Mouse (Mus musculus) heart, embryonic 12.5 days (tissue): ENCODE measurements around the gene Alppl2. TPM values are rescaled to one million over a fixed set of nuclear protein-coding genes. Genes with fewer than 3 reads are reported as not detected.

Source experiments
- ATAC-seq: fragments of 200-750 bp; cut with Nextera tagmentation; 2 replicates; pipeline ENCODE4 v1.8.0; 2017; ENCODE audit warnings: moderate TSS enrichment, moderate library complexity; ENCODE audit not compliant: insufficient number of reproducible peaks, low FRiP score
- H3K27ac ChIP-seq: fragments of 300-500 bp; sonication (generic); 2 replicates; pipeline ENCODE4 v1.5.1; 2016; ENCODE audit warnings: mild to moderate bottlenecking, moderate library complexity; ENCODE audit not compliant: poor library complexity, severe bottlenecking
- H3K27me3 ChIP-seq: fragments of 300-500 bp; sonication (generic); replicated peaks from 2 replicates; pipeline ENCODE4 v1.6.1; 2016; ENCODE audit warnings: mild to moderate bottlenecking, moderate library complexity
- H3K36me3 ChIP-seq: fragments of 300-500 bp; sonication (generic); 2 replicates; pipeline ENCODE4 v1.6.1; 2016; ENCODE audit warnings: mild to moderate bottlenecking, moderate library complexity
- H3K4me1 ChIP-seq: fragments of 300-500 bp; sonication (generic); replicated peaks from 2 replicates; pipeline ENCODE4 v1.6.1; 2016; ENCODE audit warnings: mild to moderate bottlenecking
- H3K4me2 ChIP-seq: fragments of 300-500 bp; sonication (generic); 2 replicates; pipeline ENCODE4 v1.6.1; 2016; ENCODE audit warnings: mild to moderate bottlenecking, moderate library complexity
- H3K4me3 ChIP-seq: fragments of 300-500 bp; sonication (generic); 2 replicates; pipeline ENCODE4 v1.5.1; 2016; ENCODE audit warnings: mild to moderate bottlenecking
- H3K9ac ChIP-seq: fragments of 300-500 bp; sonication (generic); 2 replicates; pipeline ENCODE4 v1.6.1; 2016; ENCODE audit warnings: mild to moderate bottlenecking, moderate library complexity
- H3K9me3 ChIP-seq: fragments of 300-500 bp; sonication (generic); replicated peaks from 2 replicates; pipeline ENCODE4 v1.6.1; 2016; ENCODE audit warnings: mild to moderate bottlenecking, moderate library complexity
- WGBS: fragments of 180-500 bp; shearing (Covaris S2); methylation state at CpG from one replicate; pipeline ENCODE4 v1.1.7; 2016; 5-methylcytosine and 5-hydroxymethylcytosine counted together
- polyA plus RNA-seq: library from polyadenylated mRNA; unstranded; fragments of >200 nt; fragmentation: Nextera tagmentation; extraction: Ambion mirVana; gene quantifications from 2 replicates; pipeline ENCODE4 v1.2.1, GENCODE M21; 2016

Alppl2 gene
- not detected in 2 replicates for polyA plus RNA-seq

DNA sequence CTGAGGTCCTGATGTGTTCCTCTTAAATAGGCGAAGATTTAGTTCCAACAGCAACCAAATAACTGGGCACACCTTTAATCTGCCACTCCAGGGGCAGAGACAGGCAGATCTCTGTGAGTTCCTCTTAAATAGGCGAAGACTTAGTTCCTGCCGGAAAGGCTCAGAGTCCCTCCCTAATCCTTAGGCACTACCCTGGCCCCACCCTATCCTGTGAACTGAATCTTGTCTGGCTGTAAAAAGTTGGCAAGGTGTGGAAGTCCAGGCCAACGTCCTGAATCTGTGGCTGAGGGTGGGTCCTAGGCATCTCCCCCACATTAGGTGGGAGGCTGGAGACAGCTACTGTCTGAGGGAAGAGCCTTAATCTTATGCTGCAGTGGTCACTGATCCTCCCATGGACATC lies at the start of gene Alppl2:
TSS of gene Alppl2 (minus strand) at position 101 of the 400 bp plus-strand sequence.
- 71% methylated on average over 4 of the region's 4 CpGs for WGBS
- H3K4me2 ChIP-seq = no peak within 1 kb of the TSS
- no peak within 1 kb of the TSS for H3K4me3 ChIP-seq
- H3K27me3 ChIP-seq = 0 out of 2 replicates have a peak, but pooled peaks cover 7% of the 10 kb centered on the region
- no peaks in the 10 kb centered on the region for H3K4me1 ChIP-seq
- no peaks in the 10 kb centered on the region for H3K9me3 ChIP-seq
- no peaks in the 10 kb centered on the region for H3K36me3 ChIP-seq
- no peak for ATAC-seq
- no peak within 1 kb of the TSS for H3K9ac ChIP-seq
- H3K27ac ChIP-seq = no peak within 1 kb of the TSS

DNA sequence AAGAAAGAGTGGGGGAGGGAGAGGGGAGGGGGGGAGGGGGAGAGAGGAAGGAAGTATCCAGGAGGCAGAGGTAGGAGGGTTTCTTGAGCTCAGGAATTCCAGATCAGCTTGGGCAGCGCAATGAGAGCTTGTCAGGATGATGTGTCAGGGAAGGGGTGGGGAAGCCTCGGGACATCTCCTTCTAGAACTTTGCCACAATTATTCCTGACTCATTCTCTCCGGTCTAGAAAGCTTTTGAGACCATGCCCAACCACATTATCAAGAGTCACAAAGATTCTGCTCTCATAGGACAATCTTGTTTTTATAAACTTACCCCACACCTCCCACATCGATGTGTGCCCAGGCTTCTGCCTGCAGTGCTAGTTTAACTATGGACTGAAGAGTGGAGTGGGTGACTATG lies 42.1 kb upstream of the Alppl2 start:
- Histone ChIP-seq H3K4me3 (no peak overlapping the region), H3K27me3 (peaks cover 25% of the 10 kb centered on the region), H3K4me2 (no peak overlapping the region), H3K27ac (no peak overlapping the region), H3K4me1 (peaks cover 6% of the 10 kb centered on the region), H3K36me3 (no peaks in the 10 kb centered on the region), H3K9ac (no peak overlapping the region), H3K9me3 (no peaks in the 10 kb centered on the region)
- ATAC-seq = no peak
- WGBS = 64% methylated on average over 4 of the region's 4 CpGs

DNA sequence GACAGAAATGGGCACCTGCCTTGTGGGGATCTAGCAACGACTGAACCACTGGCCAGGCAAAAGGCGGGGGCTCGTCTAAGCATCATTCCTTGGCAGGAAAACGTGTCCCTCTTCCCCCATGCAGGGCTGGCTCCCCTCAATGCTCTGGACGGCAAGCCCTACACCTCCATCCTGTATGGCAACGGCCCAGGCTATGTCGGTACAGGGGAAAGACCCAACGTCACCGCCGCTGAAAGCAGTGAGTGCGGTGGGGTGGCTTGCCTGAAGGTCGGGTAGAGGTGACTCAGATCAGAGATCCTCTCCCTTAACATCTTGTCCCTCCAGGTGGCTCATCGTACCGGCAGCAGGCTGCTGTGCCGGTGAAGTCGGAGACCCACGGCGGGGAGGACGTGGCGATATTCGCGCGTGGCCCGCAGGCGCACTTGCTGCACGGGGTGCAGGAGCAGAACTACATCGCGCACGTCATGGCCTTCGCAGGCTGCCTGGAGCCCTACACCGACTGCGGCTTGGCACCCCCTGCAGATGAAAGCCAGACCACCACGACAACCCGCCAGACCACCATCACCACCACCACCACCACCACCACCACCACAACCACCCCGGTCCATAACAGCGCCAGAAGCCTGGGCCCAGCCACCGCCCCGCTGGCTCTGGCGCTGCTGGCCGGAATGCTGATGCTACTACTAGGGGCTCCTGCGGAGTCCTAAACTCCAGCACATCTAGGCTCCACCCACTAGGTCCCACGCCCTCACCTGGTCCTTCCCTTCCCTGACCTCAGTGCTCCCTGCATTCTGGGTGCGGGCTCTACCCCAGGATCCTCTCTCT lies 37.7 kb upstream of the Alppl2 start:
- Histone ChIP-seq H3K36me3 (no peaks in the 10 kb centered on the region), H3K9me3 (no peaks in the 10 kb centered on the region), H3K27me3 (peaks cover 51% of the 10 kb centered on the region), H3K4me1 (peaks cover 6% of the 10 kb centered on the region), H3K27ac (no peak overlapping the region), H3K4me3 (peak overlapping the region; percentile 32), H3K4me2 (peak overlapping the region; percentile 62), H3K9ac (0 out of 2 replicates have a peak overlapping the region, but pooled peaks have one; percentile 11)
- peak; percentile 9; the same call in 1 of the 2 replicates for ATAC-seq
- WGBS = 8% methylated on average over 42 of the region's 43 CpGs

DNA sequence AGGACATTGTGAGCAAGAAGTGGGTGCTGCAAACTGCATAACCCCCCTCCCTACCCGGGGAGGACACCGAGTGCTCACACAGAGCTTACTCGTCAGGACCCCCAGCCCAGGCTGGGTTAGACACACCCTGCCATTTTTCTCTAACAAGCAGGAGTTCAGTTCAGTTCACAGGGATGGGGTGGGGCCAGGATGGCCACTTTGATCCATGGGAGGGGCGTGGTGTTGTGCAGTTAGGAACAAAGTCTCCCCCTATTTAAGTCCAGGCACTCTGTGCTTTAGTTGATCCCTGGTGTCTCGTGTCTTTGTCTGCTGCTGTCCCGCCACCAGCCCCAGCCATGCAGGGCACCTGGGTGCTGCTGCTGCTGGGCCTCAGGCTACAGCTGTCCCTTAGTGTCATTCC lies 34.9 kb upstream of the Alppl2 start, which contains the start of gene Akp3:
TSS of gene Akp3 (plus strand) at position 301 of the 400 bp plus-strand sequence.
- Histone ChIP-seq H3K27ac (no peak within 1 kb of the TSS), H3K4me3 (no peak within 1 kb of the TSS), H3K36me3 (no peaks in the 10 kb centered on the region), H3K9ac (no peak within 1 kb of the TSS), H3K9me3 (no peaks in the 10 kb centered on the region), H3K4me2 (no peak within 1 kb of the TSS), H3K4me1 (peaks cover 6% of the 10 kb centered on the region), H3K27me3 (peaks cover 51% of the 10 kb centered on the region)
- ATAC-seq = no peak
- 77% methylated on average over 6 of the region's 6 CpGs for WGBS

DNA sequence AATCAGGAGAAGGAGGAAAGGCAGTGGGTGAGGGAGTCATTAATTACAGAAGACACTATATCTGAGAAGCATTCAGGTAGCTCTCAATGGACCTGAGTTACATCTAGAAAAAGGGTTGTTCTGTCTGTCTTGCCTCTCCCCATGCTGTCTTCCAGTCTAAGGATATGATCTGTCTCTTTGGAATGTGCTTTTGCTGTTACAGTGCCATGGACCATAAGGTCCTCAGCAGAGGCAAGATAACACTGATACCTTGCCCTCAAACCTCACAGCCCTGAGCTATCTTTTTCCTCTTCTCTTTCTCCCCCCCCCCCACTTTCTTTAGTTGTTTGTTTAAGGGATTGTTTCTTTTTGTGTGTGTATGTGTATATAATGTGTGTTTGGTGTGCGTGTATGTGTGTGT lies 25.1 kb upstream of the Alppl2 start:
- 59% methylated on average over 1 of the region's 1 CpGs for WGBS
- no peaks in the 10 kb centered on the region for H3K9me3 ChIP-seq
- ATAC-seq = no peak
- H3K4me2 ChIP-seq = no peak overlapping the region
- no peak overlapping the region for H3K9ac ChIP-seq
- no peaks in the 10 kb centered on the region for H3K36me3 ChIP-seq
- H3K27me3 ChIP-seq = no peaks in the 10 kb centered on the region
- no peaks in the 10 kb centered on the region; the same call in 1 of the 2 replicates for H3K4me1 ChIP-seq
- H3K27ac ChIP-seq = no peak overlapping the region
- H3K4me3 ChIP-seq = no peak overlapping the region

DNA sequence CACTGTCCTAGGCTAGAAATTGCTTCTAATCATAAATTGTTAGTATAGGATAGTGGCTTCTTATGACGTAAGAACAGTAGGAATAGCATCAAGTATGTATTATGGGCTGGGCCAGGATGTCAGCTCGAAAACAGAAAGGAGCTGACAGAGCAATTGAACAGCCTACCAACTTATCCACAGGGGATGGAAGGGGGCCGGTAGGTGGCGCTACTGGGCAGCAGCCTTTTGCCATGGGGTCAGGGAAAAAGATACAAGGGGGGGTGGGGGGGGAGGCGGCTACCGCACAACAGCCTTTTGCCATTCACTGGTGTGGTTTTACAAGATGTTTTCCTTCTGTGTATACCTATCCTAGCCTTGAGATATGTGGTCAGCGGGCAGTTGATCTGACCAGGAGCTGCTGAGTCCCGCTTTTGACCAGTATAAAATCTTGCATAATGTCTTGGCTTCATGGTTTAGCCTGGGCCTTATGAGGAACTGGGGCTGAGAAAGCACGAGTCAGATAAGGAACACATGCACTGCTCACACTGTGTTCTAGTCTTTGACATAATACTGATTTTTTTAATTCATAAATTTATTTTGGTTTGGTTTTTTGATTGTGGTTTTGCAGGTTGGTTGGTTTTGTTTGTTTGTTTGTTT lies 22.1 kb upstream of the Alppl2 start:
- 36% methylated on average over 9 of the region's 9 CpGs for WGBS
- Histone ChIP-seq H3K4me3 (no peak overlapping the region), H3K9ac (no peak overlapping the region), H3K27me3 (no peaks in the 10 kb centered on the region), H3K36me3 (no peaks in the 10 kb centered on the region), H3K4me2 (no peak overlapping the region), H3K4me1 (no peaks in the 10 kb centered on the region; the same call in 1 of the 2 replicates), H3K9me3 (no peaks in the 10 kb centered on the region), H3K27ac (no peak overlapping the region)
- no peak for ATAC-seq

DNA sequence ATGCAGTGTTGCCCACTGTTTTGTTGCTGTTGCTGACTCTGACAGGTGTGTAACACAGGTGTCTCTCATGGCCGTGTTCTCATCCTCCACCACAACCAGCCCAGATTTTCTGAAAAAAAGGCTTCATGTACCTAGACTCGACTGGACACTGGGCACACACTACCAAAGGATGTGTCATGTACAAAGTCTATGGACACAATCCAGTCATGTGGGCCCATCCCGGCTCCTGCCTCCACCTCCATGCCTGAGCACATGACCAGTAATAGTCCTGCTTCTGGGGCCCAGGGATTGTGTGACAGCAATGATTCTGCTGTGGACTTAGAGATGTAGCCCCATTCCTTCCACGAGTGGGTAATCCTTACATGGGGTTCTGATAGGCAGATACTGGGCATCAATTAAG lies 18.8 kb upstream of the Alppl2 start:
- ATAC-seq = no peak
- Histone ChIP-seq H3K9ac (no peak overlapping the region), H3K36me3 (no peaks in the 10 kb centered on the region)

DNA sequence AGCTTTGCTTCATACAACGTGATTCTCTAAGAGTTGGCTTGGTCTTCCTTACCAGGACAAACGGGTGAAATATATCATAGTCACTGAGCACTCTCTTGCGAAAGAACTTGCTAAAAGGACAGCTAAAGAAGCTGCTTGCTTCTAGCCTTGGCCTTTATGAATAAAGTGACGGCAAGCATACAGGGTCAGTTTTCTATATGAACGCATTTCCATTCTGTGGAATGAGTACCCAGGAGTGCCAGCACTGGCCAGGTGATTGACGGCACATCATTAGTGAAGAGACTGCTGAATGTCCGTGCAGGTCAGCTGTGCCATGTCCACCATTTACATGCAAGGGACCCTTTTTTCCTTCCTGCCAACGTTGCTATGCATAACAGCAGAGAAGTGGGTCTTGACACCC lies 16.8 kb upstream of the Alppl2 start:
- no peak overlapping the region for H3K27ac ChIP-seq
- H3K4me2 ChIP-seq = no peak overlapping the region
- H3K36me3 ChIP-seq = no peaks in the 10 kb centered on the region
- no peak overlapping the region for H3K9ac ChIP-seq
- no peak overlapping the region for H3K4me3 ChIP-seq
- H3K27me3 ChIP-seq = no peaks in the 10 kb centered on the region
- H3K9me3 ChIP-seq = no peaks in the 10 kb centered on the region
- H3K4me1 ChIP-seq = no peaks in the 10 kb centered on the region
- no peak for ATAC-seq
- 73% methylated on average over 8 of the region's 8 CpGs for WGBS

More for the DNA sequence above, 18.8 kb upstream of the Alppl2 start:
- Histone ChIP-seq H3K4me1 (no peaks in the 10 kb centered on the region), H3K4me2 (no peak overlapping the region), H3K9me3 (no peaks in the 10 kb centered on the region), H3K4me3 (no peak overlapping the region), H3K27me3 (no peaks in the 10 kb centered on the region), H3K27ac (no peak overlapping the region)
- 84% methylated on average over 4 of the region's 4 CpGs for WGBS

DNA sequence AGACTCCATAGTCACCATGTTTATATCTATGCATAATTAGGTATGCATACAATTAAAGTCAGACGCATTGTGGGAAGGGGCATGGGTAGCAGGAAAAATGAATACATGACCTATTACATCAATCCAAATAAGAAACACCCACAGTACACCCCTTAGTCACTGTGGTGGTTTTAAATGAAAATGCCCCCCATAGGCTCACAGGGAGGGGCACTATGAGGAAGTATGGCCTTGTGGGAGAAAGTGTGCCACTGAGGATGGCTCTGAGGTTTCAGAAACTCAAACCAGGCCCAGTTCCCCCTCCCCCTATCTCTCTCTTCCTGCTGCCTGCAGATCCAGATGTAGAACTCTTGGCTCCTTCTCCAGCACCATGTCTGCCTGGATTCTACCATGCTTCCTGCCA lies 14.2 kb upstream of the Alppl2 start:
- H3K9ac ChIP-seq = no peak overlapping the region
- no peak overlapping the region for H3K4me2 ChIP-seq
- no peak for ATAC-seq
- no peaks in the 10 kb centered on the region for H3K4me1 ChIP-seq
- H3K27ac ChIP-seq = no peak overlapping the region
- no peaks in the 10 kb centered on the region for H3K36me3 ChIP-seq
- H3K27me3 ChIP-seq = peaks cover 13% of the 10 kb centered on the region
- H3K4me3 ChIP-seq = no peak overlapping the region
- no peaks in the 10 kb centered on the region for H3K9me3 ChIP-seq
- 84% methylated on average over 1 of the region's 1 CpGs for WGBS

DNA sequence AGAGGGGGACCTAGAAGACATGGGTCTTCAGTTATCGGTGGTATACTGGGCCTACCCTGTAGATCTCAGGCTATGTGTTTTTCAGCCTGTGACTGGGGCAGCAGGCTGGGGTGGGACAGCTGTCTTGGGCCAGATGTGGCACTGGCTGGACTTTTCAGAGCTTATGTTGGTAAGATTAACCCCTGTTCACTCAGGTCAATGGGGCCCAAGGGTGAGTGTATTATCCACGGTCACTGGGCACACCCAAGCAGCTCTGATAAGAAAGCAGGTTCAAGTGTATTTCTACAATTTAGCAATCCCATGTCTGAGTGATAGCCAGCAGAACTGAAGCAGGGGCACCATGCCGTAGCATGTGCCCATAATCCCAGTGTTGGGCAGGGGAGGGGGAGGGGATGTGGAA lies 12.4 kb upstream of the Alppl2 start:
- no peak for ATAC-seq
- WGBS = 76% methylated on average over 3 of the region's 3 CpGs
- peaks cover 22% of the 10 kb centered on the region for H3K27me3 ChIP-seq

DNA sequence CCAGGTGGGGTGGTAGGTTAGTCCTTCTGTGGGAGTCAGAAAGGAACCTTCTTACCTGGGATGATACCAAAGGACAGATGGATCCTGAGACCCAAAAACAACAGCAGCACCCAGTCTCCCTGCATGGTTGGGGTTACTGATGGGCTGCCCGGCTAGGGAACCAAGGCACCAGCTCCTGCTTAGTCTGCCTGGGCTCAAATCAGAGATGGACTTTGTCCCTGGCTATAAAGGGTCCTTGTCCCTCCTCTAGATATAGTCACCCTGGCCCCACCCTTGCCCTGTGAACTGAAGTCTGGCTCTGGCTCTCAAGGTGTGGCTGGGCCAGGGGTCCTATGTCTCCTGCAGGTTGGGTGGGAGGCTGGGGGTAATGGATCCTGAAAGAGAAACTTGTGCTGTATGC lies 11.7 kb upstream of the Alppl2 start, which contains the start of gene Alpi:
TSS of gene Alpi (minus strand) at position 196 of the 400 bp plus-strand sequence.
- H3K9me3 ChIP-seq = no peaks in the 10 kb centered on the region
- H3K9ac ChIP-seq = no peak within 1 kb of the TSS
- H3K27ac ChIP-seq = no peak within 1 kb of the TSS
- H3K4me1 ChIP-seq = no peaks in the 10 kb centered on the region
- H3K4me2 ChIP-seq = no peak within 1 kb of the TSS
- 77% methylated on average over 1 of the region's 1 CpGs for WGBS
- no peak within 1 kb of the TSS for H3K4me3 ChIP-seq
- no peaks in the 10 kb centered on the region for H3K36me3 ChIP-seq
- no peak for ATAC-seq
- H3K27me3 ChIP-seq = peaks cover 26% of the 10 kb centered on the region

More for the DNA sequence above, 12.4 kb upstream of the Alppl2 start:
- H3K36me3 ChIP-seq = no peaks in the 10 kb centered on the region
- no peaks in the 10 kb centered on the region for H3K4me1 ChIP-seq
- H3K27ac ChIP-seq = no peak overlapping the region
- H3K9me3 ChIP-seq = no peaks in the 10 kb centered on the region
- no peak overlapping the region for H3K9ac ChIP-seq
- no peak overlapping the region for H3K4me2 ChIP-seq
- H3K4me3 ChIP-seq = no peak overlapping the region
